Mouse (Mus musculus): ENCODE measurements around the gene Taok3.

DNA sequence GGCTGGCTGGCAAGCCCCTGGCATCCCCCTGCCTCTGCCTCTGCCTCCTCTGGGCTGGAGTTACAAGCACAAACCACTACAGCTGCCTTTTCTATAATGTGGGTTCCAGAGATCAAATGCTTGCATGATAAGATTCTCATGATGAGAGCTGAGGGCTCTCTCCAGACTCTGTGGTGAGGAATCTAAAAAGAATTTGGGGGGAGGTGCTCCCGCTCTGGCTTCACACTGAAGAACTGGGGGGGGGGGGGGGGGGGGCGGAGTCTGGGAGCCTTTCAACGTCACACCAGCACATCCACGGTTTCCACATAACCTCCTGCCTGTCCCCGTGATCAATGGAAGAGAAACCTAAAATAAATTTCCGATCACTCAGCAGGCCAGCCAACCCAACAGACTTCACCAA is 30.1 kb upstream of the Taok3 start:
- TF ChIP-seq CTCF (IDR thresholded peaks at IDR 0.05; ENCODE audit: control insufficient read depth, insufficient read depth, insufficient replicate concordance, low read depth, low read length), result no peak
- TF ChIP-seq POLR2A (IDR thresholded peaks at IDR 0.05; ENCODE audit: control insufficient read depth, low read depth, low read length), result no peak
